Mouse (Mus musculus) lung, postnatal 36 days (tissue): ENCODE measurements around the gene Cyb561d1.
"Not testable (repeated sequence)": the region's sequence is repeated elsewhere in the genome, so short reads cannot be mapped to it uniquely, and the experiment has no call there.

Experiments used
- DNase-seq: peaks from one replicate; pipeline ENCODE4 v3.0.0; 2022; ENCODE audit warnings: mixed read lengths

Gene Cyb561d1

DNA sequence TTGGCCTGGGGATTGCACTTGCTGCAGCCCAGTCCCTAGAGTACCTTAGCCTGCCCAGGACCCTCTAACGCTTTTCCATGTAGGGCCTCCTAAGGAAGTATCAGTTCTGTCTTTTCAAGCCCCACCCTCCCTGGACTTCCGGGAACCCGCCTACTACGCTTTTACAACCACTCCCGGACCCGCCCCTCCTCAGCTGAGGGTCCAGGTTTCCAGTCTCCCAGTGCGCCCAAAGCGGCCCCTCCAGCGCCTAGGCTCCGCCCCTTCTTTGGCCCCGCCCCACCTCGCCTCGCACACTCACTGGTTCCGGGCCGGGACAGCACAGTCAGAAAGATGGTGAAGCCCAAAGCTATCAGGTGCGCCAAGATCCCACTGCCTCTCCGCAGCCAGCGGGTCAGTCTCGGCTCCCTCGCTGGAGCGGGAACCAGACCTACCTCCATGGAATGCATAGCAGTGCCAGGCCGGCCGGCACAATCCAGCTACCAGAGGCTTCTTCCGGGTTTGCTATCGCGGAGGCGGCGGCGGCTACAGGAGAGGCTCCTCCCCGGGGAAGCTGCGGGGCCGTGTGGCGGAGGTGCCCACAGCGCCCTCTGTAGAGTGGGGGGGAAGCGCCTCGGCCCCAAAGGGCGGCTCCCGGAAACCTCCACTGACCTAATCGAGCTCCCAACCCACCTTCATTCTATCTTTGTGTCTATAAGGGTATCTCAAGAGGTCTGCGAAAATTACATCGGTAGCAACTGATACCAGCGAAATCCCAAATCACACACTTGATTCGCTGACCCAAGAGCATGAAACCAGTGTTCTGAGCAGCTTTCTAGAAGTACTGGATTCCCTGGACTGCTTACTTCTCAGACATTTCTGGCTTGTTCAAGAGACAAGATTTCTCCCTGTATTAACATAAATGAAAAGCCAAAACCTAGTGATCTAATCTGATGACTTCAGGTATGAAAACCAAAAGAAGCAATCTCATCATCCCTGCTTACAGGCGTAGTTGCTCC, at the start of gene Cyb561d1:
Gene Cyb561d1, minus strand, starts transcription at position 884 of the 995 bp plus-strand sequence.
- peak; percentile 98 for DNase-seq

DNA sequence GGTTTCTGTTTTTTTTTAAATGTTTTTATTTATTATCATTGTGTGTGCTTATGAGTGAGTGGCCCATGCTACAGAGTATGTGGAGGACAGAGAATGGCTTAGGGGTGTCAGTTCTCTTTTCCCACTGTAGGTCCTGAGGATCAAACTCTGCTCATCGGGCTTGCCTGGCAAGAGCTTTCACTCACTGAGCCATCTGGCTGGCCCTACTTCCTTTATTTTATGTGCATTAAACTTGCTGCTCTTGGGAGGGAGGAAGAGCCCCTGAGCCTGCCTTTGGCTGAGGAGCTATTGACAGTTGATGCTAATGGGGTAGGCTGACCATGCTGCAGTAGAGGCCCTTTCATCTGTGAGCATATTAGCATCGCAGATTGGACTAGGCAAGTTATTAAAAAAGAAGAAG, 45.8 kb upstream of the Cyb561d1 start:
- no peak for DNase-seq

DNA sequence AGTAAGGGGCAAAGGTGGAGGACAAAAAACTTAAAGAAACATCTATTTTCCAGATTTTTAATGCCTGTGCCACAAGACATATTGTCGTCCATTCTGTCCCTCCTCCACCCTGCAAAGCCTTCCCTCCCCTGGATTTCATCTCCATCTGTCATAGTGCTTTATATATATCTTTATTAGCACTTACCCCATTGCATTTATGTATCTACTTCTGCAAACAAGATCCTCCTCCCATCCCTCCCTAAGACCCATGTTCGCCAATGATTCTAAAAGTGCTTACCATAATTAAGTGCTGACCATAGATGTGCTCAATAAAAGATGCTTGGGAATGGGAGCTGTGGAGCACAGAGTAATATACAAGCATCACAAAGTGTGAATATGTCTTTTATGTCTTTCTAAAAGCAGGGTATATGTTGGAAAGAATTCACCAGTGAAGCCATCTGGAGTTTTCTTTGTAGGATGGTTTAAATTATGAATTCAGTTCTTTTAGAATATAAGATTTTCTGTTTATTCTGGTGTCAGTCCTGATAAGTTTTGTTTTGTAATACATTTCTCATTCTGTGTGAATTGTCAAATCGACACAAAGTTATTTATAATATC, 40.3 kb upstream of the Cyb561d1 start:
- DNase-seq, result no peak

DNA sequence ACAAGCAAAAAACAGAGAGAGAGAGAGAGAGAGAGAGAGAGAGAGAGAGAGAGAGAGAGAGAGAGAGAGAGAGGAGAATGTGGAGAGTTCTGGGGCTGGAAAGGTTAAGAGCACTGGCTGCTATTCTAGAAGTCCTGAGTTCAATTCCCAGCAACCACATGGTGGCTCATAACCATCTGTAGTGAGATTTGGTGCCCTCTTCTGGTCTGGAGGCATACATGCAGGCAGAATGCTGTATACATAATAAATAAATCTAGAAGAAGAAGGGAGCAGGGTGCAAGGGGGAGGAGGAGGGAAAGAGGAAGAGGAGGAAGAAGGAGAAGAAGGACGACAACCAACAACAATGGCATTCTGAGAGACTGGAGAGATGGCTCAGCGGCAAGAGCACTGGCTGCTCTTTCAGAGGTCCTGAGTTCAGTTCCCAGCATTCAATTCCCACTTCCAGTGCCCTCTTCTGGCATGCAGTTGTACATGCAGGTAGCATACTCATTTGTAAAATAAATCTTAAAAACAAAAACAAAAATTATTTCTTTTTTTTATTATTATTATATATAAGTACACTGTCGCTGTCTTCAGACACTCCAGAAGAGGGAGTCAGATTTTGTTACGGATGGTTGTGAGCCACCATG, 36.6 kb upstream of the Cyb561d1 start:
- DNase-seq, result not testable (repeated sequence)

DNA sequence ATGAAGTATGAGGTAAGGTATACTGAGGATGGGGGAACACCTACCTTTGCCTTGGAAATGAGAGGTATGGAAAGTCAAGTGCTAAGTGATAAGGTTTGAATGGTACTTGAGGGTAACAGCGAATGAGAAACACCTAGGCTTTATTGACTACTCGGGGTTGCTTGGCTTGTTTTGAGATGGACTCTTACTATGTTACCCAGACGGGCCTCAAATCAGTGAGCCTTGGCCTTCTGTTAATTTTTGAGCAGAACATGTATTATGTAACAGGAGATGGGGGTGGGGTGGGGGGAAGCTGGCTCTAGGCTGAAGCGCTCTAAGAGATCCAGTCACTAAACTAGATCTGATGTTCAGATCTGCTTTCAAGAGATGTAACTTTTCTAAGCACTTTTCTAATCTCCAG, 30.6 kb upstream of the Cyb561d1 start:
- DNase-seq, result no peak

DNA sequence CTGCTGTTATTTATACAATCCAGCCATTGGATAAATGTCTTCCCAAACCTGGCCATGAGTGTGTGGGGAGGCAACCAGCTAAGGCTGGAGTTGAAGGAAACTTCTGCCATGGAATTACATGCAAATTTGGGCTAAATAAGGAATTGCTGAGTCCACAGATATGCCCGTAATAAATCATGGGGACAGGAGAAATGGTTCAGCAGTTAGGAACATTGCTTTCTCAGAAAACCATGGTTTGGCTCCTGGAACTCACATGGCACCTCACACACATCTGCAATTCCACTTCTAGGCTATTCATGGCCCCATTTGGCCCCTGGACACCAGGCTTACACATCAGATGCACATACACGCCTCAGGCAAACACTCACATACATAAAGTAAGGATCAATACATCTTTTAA, 26.5 kb upstream of the Cyb561d1 start:
- DNase-seq, result no peak

DNA sequence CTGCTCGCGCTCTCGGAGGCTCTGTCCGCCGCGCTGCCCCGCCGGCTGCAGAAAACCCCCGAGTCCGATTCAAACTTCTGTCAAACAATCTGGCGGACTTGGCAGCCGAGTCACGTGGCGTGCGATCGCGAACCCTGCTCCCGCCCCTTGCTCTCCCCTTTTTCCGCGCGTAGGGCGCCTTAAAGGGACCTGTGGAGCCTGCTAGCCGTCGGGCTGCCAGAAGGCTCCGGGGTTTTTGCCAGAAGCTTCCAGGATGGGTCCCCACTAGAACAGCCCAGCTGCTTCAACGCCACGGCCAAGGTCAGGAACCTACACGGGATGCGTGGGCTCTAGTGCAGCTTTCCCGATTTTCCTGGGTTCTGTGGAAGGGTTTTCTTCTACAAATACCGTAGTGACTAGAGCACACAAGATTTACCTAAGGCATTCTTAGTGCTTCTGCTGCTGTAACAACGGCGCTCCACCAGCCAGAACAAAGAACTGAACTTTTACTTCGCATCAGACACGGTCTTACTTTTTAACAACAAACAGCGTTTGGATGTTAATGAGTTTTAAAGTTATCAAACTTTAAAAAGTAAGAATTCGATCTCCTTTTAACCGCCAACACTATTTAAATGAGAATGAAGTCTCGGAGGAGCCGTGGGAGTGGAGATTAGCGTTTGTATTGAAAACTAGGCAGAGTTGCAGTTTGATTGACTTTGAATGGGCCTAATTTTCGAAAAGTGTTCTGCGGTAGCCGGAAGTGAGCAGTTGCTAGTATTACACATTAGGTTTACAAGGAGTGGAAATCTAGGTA, 25.7 kb upstream of the Cyb561d1 start, which contains the start of gene Sypl2:
Gene Sypl2, minus strand, starts transcription at position 91 of the 793 bp plus-strand sequence.
- peak; percentile 42 for DNase-seq

DNA sequence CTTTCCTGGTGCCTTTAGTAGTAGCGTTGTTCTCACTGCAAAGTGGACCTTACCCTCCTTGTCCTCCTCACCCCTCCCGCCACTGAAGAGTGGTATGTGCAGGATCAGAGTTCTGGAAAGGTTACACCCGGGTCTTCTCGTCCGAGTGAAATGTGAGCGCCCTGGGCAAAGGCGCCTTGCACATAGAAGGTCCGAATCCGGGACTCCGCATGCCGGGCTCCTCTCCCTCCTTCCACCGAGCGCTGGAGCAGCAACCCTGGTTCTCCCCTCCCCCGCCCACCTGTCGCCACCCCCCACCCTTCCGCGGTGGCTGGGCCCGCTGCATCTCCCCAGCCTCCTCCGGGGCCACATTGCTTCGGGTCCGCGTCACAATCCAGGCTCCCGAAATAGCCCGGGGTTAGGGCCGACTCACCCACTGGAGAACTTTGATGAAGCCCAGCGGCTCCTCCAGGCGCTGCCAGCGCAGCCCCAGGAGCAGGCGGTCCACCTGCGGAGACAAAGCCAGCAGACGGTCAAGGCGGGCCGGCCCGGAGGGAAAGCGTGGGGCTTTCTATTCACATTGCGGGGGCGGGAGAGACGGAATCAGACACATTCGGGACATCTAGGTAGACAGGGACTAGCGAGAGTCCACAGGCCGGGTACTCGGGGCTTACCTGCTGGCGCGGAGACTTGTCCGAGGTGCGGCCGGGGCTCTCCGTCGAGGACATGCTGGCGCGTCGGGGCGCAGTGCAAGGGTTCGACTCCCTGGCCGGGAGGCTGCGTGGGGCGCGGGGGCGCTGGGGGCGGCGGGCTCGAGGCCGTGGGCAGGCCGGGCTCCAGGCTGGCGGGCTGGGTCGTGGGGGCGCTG, 24.9 kb upstream of the Cyb561d1 start:
- DNase-seq, result no peak

DNA sequence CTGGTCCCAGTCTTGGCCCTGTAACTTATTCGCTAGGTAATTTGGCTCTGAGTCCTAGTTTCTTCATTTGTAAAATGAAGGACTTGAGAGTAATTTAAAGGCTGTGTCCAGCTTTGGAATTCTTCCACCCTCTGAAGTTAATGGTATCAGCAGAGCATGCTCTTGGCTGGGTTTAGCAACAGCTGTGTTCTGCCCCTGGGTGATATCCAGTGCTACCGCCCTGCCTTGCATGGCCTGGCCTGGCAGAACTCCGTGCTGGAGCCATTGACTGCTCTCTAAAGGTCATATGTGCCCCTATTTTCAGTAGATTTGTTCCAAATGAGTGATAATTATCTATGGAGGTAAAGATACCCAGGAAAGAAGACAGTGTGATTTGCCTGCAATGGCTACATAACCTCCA, 19.6 kb upstream of the Cyb561d1 start:
- no peak for DNase-seq

DNA sequence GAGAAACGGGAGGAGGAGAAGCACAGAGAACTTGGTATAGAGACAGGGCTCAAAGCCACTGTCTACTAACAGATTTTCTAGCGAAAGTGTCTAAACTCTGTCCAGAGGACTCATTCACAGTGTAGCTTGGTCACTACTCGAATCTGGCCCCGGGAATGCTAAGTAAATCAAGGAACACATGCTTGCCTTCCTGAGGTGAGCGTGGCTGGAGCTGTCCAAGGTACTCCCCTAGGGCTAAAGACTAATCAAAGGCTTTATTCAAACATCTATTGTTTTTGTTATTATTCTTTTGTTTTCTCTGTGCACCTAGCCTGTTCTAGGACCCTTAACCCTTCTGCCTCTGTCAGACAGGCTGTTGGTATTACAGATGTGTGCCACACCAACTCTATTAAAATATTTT, 13.7 kb upstream of the Cyb561d1 start:
- no peak for DNase-seq

DNA sequence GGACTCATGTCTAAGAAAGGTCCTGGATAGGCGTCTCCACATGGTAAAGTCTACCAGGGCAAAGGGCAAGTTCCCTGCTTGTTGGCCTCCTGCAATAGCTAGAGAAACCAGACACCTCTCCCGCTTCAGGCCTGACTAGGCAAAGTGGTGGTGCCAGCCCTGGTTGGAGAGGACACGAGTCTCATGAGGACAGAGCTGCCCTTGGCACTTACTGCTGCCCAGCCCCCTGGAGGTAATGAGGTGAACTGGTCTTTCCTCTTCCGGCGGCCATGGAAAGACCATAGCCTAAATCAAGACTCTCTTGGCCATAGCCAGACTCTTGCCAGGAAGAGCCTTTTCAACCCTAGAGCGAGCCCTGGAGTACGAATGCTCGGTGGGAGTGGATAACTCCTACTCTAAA, 11.4 kb upstream of the Cyb561d1 start:
- DNase-seq, result no peak

DNA sequence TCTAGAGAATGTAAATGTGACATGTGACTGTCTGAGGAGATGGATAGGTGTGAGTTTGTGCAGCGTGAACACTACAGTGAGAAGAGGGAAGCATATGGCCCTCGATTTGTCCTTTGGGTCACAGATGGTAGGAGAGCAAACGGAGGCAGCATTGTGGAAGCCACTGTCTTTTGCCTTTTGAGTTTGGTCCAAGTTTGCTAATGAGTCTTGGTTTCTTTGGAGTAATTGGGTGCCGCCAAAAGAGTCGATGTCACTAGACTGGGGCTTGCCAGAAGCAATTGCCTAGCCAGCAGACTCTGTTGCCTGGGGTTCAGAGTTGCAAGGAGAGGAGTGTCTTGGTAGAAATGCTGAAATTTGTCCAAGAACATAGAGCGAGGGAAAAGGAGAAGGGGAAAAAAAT, 10.8 kb upstream of the Cyb561d1 start:
- DNase-seq, result no peak

DNA sequence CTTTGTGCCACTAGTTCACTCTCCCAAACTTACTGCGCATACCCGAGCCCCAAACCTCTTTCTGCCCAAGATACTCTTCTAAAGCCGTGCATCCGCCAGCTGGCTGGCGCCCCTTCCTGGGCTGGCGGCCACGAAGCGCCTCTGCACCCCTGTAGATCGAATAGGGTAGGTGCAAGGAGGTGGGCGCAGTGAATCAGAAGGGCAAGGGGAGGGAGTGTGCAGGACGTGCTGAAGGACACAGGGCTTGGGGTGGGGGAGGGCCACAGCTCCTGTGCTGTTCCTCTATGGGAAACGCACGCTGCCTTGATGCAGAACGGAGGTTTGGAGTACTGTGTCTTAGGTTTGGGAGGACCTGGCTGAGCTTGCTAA, 9.7 kb upstream of the Cyb561d1 start, which contains the start of gene Atxn7l2:
Gene Atxn7l2, minus strand, starts transcription at position 164 of the 369 bp plus-strand sequence.
- no peak for DNase-seq

DNA sequence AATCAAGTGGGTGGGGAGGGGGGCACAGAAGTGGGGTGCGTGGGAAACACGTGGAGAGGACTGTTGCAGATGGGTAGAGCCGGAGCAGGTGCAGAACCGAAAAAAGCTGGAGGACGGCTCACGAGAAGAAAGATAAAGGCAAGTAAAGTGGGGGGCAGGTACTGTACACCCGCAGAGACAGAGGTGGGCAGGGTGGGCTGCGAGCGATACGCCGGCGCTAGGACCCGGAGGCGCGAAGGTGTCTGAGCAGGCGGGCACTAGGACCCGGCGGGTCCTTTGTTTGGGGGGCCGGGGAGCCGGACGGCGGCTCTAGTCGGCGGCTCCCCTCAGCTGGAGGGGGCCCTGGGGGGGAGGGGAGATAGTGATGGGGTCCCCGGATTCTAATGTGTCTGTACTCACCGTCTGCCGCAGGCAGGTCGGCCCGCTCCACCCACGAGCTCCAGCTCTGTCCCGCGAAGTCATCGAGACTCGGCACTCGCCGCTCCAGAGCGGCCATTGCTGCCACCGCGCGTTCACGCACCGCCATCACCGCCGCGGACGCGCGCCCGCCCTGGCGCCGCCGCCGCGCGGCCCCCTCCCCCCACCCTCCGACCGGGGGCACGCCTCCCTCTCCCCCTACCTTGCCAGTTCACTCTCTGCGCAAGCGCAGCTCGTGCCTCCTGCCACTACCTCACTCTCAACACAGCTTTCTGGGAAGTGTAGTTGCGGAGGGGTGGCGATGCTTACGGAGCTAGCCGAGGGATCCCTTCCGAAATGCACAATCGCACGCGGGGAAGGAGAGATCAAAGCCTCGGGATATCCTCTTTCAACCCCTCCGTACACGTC, 9.1 kb upstream of the Cyb561d1 start:
- peak; percentile 96 for DNase-seq

DNA sequence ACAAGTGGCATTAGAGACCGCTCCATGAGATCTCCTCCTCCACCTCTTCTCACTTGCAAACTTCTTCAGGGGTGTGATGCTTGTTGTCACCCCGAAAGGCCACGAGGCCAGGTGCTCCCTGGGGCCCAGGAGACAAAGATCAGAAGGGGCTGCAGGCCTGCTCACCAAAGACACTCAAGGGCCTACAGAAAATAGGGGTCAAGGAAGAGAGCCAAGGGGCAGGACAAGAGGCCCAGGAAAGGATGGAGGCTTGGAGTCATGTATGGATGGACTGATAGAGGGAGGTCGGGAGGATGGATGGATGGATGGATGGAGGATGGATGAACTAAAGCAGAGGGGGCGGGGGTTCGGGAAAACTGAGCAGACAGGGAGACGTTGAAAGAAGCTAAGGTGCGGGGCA, 8.5 kb upstream of the Cyb561d1 start:
- no peak for DNase-seq

DNA sequence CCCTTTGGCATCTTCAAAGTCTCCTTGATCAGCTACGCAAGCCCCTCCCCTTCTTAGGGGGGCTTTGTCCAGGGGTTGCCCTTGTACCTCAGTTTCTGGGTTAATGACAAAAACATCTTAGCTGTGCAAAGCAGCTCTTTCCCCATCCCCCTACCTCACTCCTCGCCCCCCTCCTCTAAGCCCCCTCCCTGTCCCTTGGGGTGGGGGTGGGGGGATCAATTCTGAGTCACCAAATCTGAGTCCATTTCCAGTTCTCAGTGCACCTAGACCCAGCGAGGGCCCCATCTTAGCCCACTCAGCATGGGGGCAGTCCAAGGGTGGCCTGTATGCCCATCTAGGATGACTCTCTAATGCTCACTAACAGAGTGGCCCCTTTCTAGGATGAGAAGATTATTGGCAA, 8.0 kb upstream of the Cyb561d1 start:
- no peak for DNase-seq

DNA sequence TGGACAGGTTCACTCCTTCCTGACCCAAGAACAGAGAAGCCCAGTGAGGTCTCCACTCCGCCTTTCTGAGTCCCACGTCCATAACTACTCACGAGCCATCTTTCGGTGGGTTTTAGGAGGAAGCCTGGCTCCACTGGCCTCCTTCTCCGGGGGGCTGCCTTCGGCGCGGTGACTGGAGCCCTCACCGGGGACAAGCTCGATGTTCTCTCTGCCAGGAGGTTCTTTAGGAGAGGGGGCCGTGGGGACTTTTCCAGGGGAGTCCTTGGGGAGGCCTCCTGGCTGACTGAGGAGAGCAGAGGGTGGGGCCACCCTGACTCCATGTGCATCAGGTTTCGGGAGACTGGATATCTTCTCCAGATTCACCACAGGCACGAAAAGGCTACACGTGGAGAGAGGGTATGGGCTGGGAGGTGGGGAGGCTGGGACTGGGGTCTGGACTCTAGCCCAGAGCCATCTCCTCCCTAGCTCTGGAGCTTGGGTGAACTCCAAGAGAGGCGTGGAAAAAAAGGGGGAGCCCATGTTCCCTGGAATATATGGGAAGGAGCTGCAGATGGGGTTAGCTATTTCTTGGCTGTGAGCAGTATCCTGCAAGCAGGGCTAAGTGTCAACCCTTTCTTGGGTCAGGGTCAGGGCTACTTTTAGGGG, 5.8 kb upstream of the Cyb561d1 start:
- DNase-seq, result no peak

DNA sequence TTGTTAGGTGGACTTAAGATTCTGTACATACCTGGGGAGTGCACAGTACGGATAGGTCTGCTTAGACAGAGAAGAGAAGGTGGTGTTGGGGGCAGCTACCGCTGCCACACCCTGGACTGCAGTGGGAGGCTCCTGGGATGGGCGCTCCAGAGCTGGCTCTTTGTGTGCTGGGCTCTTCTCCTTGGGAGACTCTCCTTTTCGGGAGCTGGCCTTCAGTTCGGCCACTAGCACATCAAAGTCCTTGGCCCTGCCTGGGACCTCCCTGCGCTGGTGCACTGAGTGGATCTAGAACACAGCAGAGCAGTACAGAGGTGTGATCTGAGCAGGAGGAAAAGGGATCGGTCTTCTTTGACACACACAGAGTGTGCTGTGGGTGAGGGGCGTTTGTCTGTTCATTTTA, 4.6 kb upstream of the Cyb561d1 start:
- DNase-seq, result no peak

DNA sequence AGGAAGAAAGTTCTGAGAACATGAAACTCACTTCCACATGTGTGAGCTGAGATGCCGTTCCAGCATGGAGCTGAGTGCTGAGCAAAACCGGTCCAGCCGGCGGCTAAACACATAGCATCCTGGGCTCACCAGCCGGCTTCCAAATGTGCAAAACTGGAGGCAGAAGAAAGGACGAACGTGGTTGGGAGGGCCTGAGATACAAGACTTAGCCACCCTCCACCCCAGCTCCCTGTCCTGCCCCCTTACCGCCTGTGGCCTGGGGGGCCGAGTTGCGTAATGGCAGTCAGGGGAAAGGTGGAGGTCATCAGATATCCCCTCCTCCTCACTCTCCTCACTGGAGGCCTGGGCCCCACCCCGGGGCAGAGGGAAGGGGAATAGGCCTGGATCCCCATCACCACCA, 3.5 kb upstream of the Cyb561d1 start:
- DNase-seq, result no peak

DNA sequence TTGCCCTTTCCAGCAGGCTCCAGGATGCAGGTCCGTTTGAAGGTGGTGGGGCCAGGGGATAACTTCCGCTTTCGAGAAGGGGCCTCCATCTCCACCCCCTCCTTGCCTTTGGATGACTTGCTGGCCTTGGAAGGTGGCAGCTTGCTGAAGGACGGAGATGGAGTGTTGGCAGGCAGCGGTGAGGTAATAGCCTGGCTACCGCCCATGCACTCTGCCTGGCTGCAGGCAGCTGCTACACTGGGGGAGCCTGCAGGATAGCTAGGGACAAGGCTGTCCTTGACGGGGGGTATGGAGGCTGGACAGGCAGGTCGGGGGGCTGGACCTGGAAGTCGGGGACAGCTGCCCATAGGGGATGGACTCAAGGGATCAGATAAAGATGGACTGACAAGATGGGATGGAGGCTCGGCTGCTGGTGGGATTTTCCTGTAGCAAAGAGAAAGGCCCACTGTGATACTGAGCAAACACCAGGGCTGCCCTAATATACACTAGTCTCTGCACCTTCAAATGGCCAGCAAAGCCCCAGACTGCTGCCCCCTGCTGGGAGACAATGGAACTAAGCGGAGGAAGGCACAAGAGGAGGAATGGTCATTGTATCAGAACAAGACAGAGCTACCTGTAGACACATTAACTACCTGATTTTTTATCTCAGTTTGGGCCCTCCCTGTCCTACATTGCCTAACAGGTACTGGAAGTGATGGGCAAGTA, 2.8 kb upstream of the Cyb561d1 start:
- peak; percentile 89 for DNase-seq
